Mouse (Mus musculus): ENCODE measurements around the gene Kat14. TPM values are rescaled to one million over a fixed set of nuclear protein-coding genes. Genes with fewer than 3 reads are reported as not detected.

Gene Kat14
- polyA plus RNA-seq, 1 experiment: 20.3 TPM

DNA sequence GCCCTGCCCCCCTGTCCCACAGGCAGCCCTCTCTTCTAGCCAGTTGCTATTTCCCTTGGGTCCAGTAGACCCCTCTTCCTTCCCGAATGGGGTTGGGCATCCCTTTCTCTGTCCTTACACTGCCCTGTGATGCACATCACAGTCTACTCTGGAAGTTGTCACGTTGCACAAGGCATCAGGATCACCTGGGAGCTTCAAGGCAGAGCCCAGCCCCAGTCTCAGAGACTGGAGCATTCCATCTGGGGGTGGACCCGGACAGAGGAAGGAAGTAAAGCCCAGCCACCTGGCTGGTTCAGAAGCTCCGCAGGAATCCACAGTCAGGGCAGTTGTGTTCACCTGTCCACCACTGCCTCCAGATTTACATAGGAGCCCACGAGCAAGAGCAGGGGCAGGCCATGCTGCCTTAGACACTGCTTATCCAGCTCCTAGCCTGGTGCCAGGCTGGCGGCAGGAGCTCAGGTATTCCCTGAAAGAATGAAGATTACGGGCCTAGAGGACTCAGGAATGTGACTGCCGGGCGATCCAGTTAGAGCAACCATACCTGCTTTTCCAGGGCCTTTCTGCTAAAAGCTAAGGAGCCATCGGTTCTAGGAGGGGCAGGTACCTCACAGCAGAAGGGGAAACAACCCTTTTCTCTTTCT, 6.4 kb downstream of the Kat14 start:
- H3K4me1 ChIP-seq (ENCODE audit: control insufficient read depth, insufficient read depth, insufficient read length): no peaks in the 10 kb centered on the region
- TF ChIP-seq CTCF (IDR thresholded peaks at IDR 0.05; ENCODE audit: extremely low read depth, insufficient read depth, insufficient read length, insufficient replicate concordance) (no peak), POLR2A (IDR thresholded peaks at IDR 0.05; ENCODE audit: low read depth, low read length) (no peak)
- DNase-seq (ENCODE audit: low read depth in 1 of 2, low spot score in 2 of 2): no peak
- H3K27ac ChIP-seq (ENCODE audit: insufficient read depth, low read length): no peak overlapping the region
- 95% methylated on average over 10 of the region's 10 CpGs for WGBS
- no peak overlapping the region for H3K4me3 ChIP-seq (ENCODE audit: extremely low read depth, insufficient read depth, insufficient read length)
- H3K27me3 ChIP-seq (ENCODE audit: control insufficient read depth, insufficient read depth, low read length): no peaks in the 10 kb centered on the region
- H3K36me3 ChIP-seq (ENCODE audit: control insufficient read depth, insufficient read depth, low read length): peaks cover 23% of the 10 kb centered on the region

DNA sequence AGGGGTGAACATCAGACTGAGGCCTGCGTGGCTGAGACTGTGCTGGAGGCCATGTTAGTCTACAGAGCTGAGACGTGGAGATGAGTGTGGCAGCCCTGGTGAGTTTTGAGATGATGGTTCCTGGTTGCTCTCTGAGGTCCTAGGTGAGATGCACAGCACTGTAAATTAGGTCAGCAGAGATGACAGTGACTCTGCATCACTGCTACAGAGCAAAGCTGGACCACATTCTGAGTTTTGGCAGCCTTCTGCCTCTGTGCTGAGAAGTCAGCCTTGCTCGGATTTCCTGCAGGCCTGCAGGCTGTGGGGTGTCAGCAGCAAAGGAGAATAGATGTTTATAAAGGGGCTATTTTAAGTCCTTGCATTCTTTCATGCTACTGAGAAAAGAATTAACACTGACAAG, 12.5 kb downstream of the Kat14 start:
- WGBS: 91% methylated on average over 3 of the region's 3 CpGs
- Histone ChIP-seq H3K4me1 (ENCODE audit: control insufficient read depth, insufficient read depth, insufficient read length) (no peaks in the 10 kb centered on the region), H3K27ac (ENCODE audit: insufficient read depth, low read length) (no peak overlapping the region), H3K36me3 (ENCODE audit: control insufficient read depth, insufficient read depth, low read length) (peaks cover 28% of the 10 kb centered on the region), H3K27me3 (ENCODE audit: control insufficient read depth, insufficient read depth, low read length) (no peaks in the 10 kb centered on the region), H3K4me3 (ENCODE audit: extremely low read depth, insufficient read depth, insufficient read length) (no peak overlapping the region)
- no peak for DNase-seq (ENCODE audit: low read depth in 1 of 2, low spot score in 2 of 2)
- TF ChIP-seq CTCF (IDR thresholded peaks at IDR 0.05; ENCODE audit: extremely low read depth, insufficient read depth, insufficient read length, insufficient replicate concordance) (no peak), POLR2A (IDR thresholded peaks at IDR 0.05; ENCODE audit: low read depth, low read length) (no peak)

DNA sequence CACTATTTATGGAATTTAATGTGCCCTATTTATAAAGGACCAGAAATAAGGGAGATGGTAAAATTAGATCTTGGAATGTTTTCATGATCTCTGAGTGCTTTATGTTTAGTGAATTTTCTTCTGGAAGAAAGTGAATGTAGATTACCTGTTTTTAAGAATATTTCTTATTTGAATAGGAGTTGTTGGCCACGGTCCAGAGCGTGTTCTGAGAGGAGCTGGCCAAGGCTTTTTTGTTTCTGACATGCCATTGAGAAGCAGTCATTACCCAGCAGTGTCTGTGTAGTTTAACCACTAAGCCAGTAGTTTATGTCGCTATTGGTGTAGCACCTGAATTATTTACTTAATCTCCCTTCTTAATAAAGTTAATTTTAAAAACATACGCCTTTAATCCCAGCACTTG, 13.0 kb downstream of the Kat14 start:
- H3K4me1 ChIP-seq (ENCODE audit: control insufficient read depth, insufficient read depth, insufficient read length): no peaks in the 10 kb centered on the region
- WGBS: 94% methylated on average over 4 of the region's 4 CpGs
- H3K4me3 ChIP-seq (ENCODE audit: extremely low read depth, insufficient read depth, insufficient read length): no peak overlapping the region
- peaks cover 29% of the 10 kb centered on the region for H3K36me3 ChIP-seq (ENCODE audit: control insufficient read depth, insufficient read depth, low read length)
- no peak for DNase-seq (ENCODE audit: low read depth in 1 of 2, low spot score in 2 of 2)
- no peak overlapping the region for H3K27ac ChIP-seq (ENCODE audit: insufficient read depth, low read length)
- H3K27me3 ChIP-seq (ENCODE audit: control insufficient read depth, insufficient read depth, low read length): no peaks in the 10 kb centered on the region
- no peak for TF ChIP-seq CTCF (IDR thresholded peaks at IDR 0.05; ENCODE audit: extremely low read depth, insufficient read depth, insufficient read length, insufficient replicate concordance)
- TF ChIP-seq POLR2A (IDR thresholded peaks at IDR 0.05; ENCODE audit: low read depth, low read length): no peak

DNA sequence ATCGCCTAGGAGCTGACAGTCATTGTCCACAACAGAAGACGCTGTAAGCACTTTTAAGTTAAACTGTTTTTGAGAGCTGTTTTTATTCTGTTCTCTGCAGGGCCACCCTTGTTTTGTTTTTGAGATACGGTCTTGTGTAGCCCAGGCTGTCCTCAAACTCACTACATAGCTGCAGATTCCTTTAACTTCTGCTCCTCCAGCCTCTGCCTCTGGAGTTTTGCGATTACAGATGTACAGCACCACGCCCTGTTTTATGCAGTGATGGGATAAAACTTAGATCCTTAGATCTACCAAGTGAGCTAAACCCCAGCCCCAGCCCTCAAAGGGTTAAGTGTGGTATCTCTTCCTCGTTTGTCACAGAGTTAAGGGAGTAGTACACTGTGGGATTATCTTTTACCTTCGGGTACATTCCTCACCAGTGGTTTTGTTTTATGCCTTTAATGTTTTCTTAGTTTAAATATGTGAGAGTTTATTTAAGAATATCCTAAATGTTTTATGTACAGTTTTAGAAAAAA, 13.9 kb downstream of the Kat14 start:
- Histone ChIP-seq H3K4me1 (ENCODE audit: control insufficient read depth, insufficient read depth, insufficient read length) (no peaks in the 10 kb centered on the region), H3K4me3 (ENCODE audit: extremely low read depth, insufficient read depth, insufficient read length) (no peak overlapping the region), H3K36me3 (ENCODE audit: control insufficient read depth, insufficient read depth, low read length) (peaks cover 29% of the 10 kb centered on the region), H3K27me3 (ENCODE audit: control insufficient read depth, insufficient read depth, low read length) (no peaks in the 10 kb centered on the region), H3K27ac (ENCODE audit: insufficient read depth, low read length) (no peak overlapping the region)
- DNase-seq (ENCODE audit: low read depth in 1 of 2, low spot score in 2 of 2): no peak
- 84% methylated on average over 7 of the region's 7 CpGs for WGBS
- no peak for TF ChIP-seq CTCF (IDR thresholded peaks at IDR 0.05; ENCODE audit: extremely low read depth, insufficient read depth, insufficient read length, insufficient replicate concordance)
- TF ChIP-seq POLR2A (IDR thresholded peaks at IDR 0.05; ENCODE audit: low read depth, low read length): no peak

DNA sequence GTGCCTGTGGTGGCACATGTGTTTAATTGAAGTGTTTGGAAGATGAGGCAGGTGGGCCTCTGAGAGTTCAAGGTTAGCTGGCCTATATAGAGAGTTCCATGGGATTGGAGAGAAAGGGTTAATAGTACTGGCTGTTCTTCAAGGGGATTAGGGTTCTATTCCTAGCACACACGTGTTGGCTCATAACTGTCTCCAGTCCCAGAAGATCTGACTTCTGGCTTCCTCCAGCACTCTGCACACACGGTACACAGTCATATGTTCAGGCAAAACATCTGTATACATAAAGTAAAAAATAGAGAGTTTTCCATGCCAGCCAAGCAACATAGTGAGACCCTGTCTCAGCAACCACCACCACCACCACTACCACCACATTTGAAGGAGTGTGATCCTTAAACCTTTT, 17.5 kb downstream of the Kat14 start:
- WGBS: 96% methylated on average over 2 of the region's 2 CpGs

DNA sequence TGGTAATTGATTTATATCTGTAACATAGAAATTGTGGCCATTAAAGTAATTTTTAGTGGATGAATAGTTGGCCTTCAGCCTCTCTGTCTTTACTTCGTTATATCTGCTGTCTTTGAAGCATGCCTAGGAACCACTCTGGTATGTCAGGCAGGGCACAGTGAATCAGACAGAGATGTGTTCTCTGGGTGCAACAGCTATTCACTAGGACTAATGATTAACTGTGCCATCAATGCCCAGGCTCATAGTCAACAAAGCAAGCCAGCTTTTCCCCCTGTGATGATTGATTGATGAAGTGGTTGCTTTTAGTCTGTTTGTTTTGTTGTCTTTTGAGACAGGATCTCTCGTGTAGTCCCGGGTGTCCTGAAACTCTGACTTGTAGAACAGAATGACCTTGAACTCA, 19.6 kb downstream of the Kat14 start:
- WGBS: 91% methylated on average over 3 of the region's 3 CpGs
- no peaks in the 10 kb centered on the region for H3K4me1 ChIP-seq (ENCODE audit: control insufficient read depth, insufficient read depth, insufficient read length)
- TF ChIP-seq CTCF (IDR thresholded peaks at IDR 0.05; ENCODE audit: extremely low read depth, insufficient read depth, insufficient read length, insufficient replicate concordance): no peak
- TF ChIP-seq POLR2A (IDR thresholded peaks at IDR 0.05; ENCODE audit: low read depth, low read length): no peak
- DNase-seq (ENCODE audit: low read depth in 1 of 2, low spot score in 2 of 2): no peak
- H3K27ac ChIP-seq (ENCODE audit: insufficient read depth, low read length): no peak overlapping the region
- no peak overlapping the region for H3K4me3 ChIP-seq (ENCODE audit: extremely low read depth, insufficient read depth, insufficient read length)
- peaks cover 22% of the 10 kb centered on the region for H3K36me3 ChIP-seq (ENCODE audit: control insufficient read depth, insufficient read depth, low read length)
- H3K27me3 ChIP-seq (ENCODE audit: control insufficient read depth, insufficient read depth, low read length): no peaks in the 10 kb centered on the region

More for the DNA sequence above, 17.5 kb downstream of the Kat14 start:
- no peak for DNase-seq (ENCODE audit: low read depth in 1 of 2, low spot score in 2 of 2)
- H3K27me3 ChIP-seq (ENCODE audit: control insufficient read depth, insufficient read depth, low read length): no peaks in the 10 kb centered on the region
- H3K36me3 ChIP-seq (ENCODE audit: control insufficient read depth, insufficient read depth, low read length): peaks cover 28% of the 10 kb centered on the region
- no peaks in the 10 kb centered on the region for H3K4me1 ChIP-seq (ENCODE audit: control insufficient read depth, insufficient read depth, insufficient read length)
- H3K4me3 ChIP-seq (ENCODE audit: extremely low read depth, insufficient read depth, insufficient read length): no peak overlapping the region
- H3K27ac ChIP-seq (ENCODE audit: insufficient read depth, low read length): no peak overlapping the region
- TF ChIP-seq CTCF (IDR thresholded peaks at IDR 0.05; ENCODE audit: extremely low read depth, insufficient read depth, insufficient read length, insufficient replicate concordance) (no peak), POLR2A (IDR thresholded peaks at IDR 0.05; ENCODE audit: low read depth, low read length) (no peak)

DNA sequence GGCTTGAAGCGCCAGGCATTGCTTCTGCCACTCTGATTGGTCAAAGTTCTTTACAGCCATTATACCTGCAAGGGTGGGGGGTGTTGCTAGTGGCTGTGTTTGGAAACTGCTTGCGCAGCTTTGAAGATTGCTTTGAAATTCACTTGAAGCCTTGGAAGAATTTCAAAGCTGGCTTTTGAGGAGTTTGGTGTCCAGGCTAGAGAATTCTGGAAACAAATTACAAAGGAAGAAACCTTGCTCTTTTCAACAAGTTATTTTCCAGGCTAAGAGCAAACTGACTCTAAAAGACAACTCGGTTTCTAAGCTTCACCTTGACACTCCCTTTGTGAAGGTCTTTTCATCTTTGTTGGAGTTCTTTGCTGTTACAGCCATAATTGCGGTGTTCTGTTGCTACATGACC, 30.7 kb downstream of the Kat14 start:
- Histone ChIP-seq H3K4me3 (ENCODE audit: extremely low read depth, insufficient read depth, insufficient read length) (no peak overlapping the region), H3K36me3 (ENCODE audit: control insufficient read depth, insufficient read depth, low read length) (peaks cover 22% of the 10 kb centered on the region), H3K4me1 (ENCODE audit: control insufficient read depth, insufficient read depth, insufficient read length) (no peaks in the 10 kb centered on the region), H3K27ac (ENCODE audit: insufficient read depth, low read length) (no peak overlapping the region), H3K27me3 (ENCODE audit: control insufficient read depth, insufficient read depth, low read length) (no peaks in the 10 kb centered on the region)
- 91% methylated on average over 4 of the region's 4 CpGs for WGBS
- no peak for DNase-seq (ENCODE audit: low read depth in 1 of 2, low spot score in 2 of 2)
- no peak for TF ChIP-seq CTCF (IDR thresholded peaks at IDR 0.05; ENCODE audit: extremely low read depth, insufficient read depth, insufficient read length, insufficient replicate concordance)
- TF ChIP-seq POLR2A (IDR thresholded peaks at IDR 0.05; ENCODE audit: low read depth, low read length): no peak

Measured in spleen, adult 2 months (tissue).